Comparison of ENCODE assay signal across 8 mouse cellular contexts in genomic region chr14:101787903-101788302, GRCm38 (mm10). TPM values are rescaled to one million over a fixed set of nuclear protein-coding genes. Genes with fewer than 3 reads are reported as not detected.
DNase-seq lines count a peak whose midpoint lies in the region; ATAC-seq and TF ChIP-seq lines count a peak whose summit lies in the region.

No protein-coding gene starts in this region.

- H3K4me1 ChIP-seq in hindbrain, embryonic 16.5 days (ENCODE audit: control insufficient read depth, insufficient read depth, low read depth, low read length) = no peaks in the 10 kb centered on the region
- H3K4me1 ChIP-seq in hindbrain, embryonic 12.5 days = no peaks in the 10 kb centered on the region
- no peaks in the 10 kb centered on the region for H3K4me1 ChIP-seq in cerebellum, adult 2 months (ENCODE audit: control insufficient read depth, insufficient read depth, low read length)
- H3K4me1 ChIP-seq in lung, postnatal 0 days (ENCODE audit: insufficient read depth, low read depth, low read length) = no peaks in the 10 kb centered on the region

- DNase-seq in cerebellum, adult 2 months = peak; percentile 18 to 43
- peak; percentile 39 to 56 for DNase-seq in heart, adult 9 months (ENCODE audit: low spot score in 2 of 2)
- DNase-seq in lung, postnatal 0 days (ENCODE audit: low spot score) = peak; percentile 60
- DNase-seq in retina, postnatal 1 day = no peak
- no peak for DNase-seq in layer of hippocampus, adult 18-20 months (ENCODE audit: low spot score in 2 of 2)

- TF ChIP-seq EP300 in lung, postnatal 0 days (IDR thresholded peaks at IDR 0.05) = no peak

- ATAC-seq in hindbrain, embryonic 16.5 days = peak; percentile 60
- ATAC-seq in hindbrain, embryonic 12.5 days (ENCODE audit: low FRiP score) = no peak
- peak; percentile 80 for ATAC-seq in lung, postnatal 0 days
- ATAC-seq in frontal cortex, adult (ENCODE audit: low TSS enrichment) = no peak

- no peak for TF ChIP-seq CTCF in cerebellum, adult 2 months (IDR thresholded peaks at IDR 0.05; ENCODE audit: borderline replicate concordance, insufficient read depth, low read depth, low read length)
- TF ChIP-seq CTCF in lung, postnatal 0 days (IDR thresholded peaks at IDR 0.05) = no peak

- no peaks in the 10 kb centered on the region for H3K36me3 ChIP-seq in hindbrain, embryonic 16.5 days (ENCODE audit: control insufficient read depth, insufficient read depth, low read length)
- H3K36me3 ChIP-seq in hindbrain, embryonic 12.5 days = no peaks in the 10 kb centered on the region
- no peaks in the 10 kb centered on the region for H3K36me3 ChIP-seq in lung, postnatal 0 days (ENCODE audit: insufficient read depth, low read length)

- no peak overlapping the region for H3K27ac ChIP-seq in hindbrain, embryonic 16.5 days (ENCODE audit: low read depth, low read length)
- no peak overlapping the region for H3K27ac ChIP-seq in hindbrain, embryonic 12.5 days
- no peak overlapping the region for H3K27ac ChIP-seq in cerebellum, adult 2 months (ENCODE audit: insufficient read depth, low read length)
- peak overlapping the region; percentile 58 for H3K27ac ChIP-seq in lung, postnatal 0 days (ENCODE audit: low read length)

- H3K4me2 ChIP-seq in hindbrain, embryonic 16.5 days (ENCODE audit: low read length) = no peak overlapping the region
- no peak overlapping the region for H3K4me2 ChIP-seq in hindbrain, embryonic 12.5 days (replicated peaks)
- H3K4me2 ChIP-seq in lung, postnatal 0 days (replicated peaks; ENCODE audit: low read depth, low read length) = no peak overlapping the region

- H3K9ac ChIP-seq in hindbrain, embryonic 16.5 days (ENCODE audit: low read depth, low read length) = no peak overlapping the region
- H3K9ac ChIP-seq in hindbrain, embryonic 12.5 days = no peak overlapping the region
- no peak overlapping the region for H3K9ac ChIP-seq in lung, postnatal 0 days (replicated peaks; ENCODE audit: low read depth)

- no peak for TF ChIP-seq POLR2A in cerebellum, adult 2 months (IDR thresholded peaks at IDR 0.05; ENCODE audit: borderline replicate concordance, insufficient read depth, low read length)

- WGBS in hindbrain, embryonic 16.5 days = 58% methylated on average over 5 of the region's 5 CpGs
- WGBS in hindbrain, embryonic 12.5 days = 78% methylated on average over 5 of the region's 5 CpGs
- 11% methylated on average over 5 of the region's 5 CpGs for WGBS in cerebellum, adult 2 months
- 43% methylated on average over 5 of the region's 5 CpGs for WGBS in lung, postnatal 0 days

- no peaks in the 10 kb centered on the region for H3K9me3 ChIP-seq in hindbrain, embryonic 16.5 days (ENCODE audit: control insufficient read depth, low read length)
- no peaks in the 10 kb centered on the region for H3K9me3 ChIP-seq in hindbrain, embryonic 12.5 days (replicated peaks)
- H3K9me3 ChIP-seq in lung, postnatal 0 days (ENCODE audit: low read length) = no peaks in the 10 kb centered on the region

- H3K4me3 ChIP-seq in hindbrain, embryonic 16.5 days (ENCODE audit: low read length) = no peak overlapping the region
- no peak overlapping the region for H3K4me3 ChIP-seq in hindbrain, embryonic 12.5 days
- H3K4me3 ChIP-seq in cerebellum, adult 2 months (replicated peaks; ENCODE audit: insufficient read depth, low read depth, low read length) = no peak overlapping the region
- H3K4me3 ChIP-seq in lung, postnatal 0 days (ENCODE audit: low read depth, low read length) = no peak overlapping the region

- H3K27me3 ChIP-seq in hindbrain, embryonic 16.5 days (replicated peaks; ENCODE audit: control insufficient read depth, insufficient read depth, low read length) = no peaks in the 10 kb centered on the region
- no peaks in the 10 kb centered on the region for H3K27me3 ChIP-seq in hindbrain, embryonic 12.5 days
- H3K27me3 ChIP-seq in cerebellum, adult 2 months (ENCODE audit: control insufficient read depth, insufficient read depth, low read length) = no peaks in the 10 kb centered on the region; the same call in 1 of the 2 replicates
- no peaks in the 10 kb centered on the region for H3K27me3 ChIP-seq in lung, postnatal 0 days (replicated peaks; ENCODE audit: insufficient read depth, low read length)

RNA-seq across cellular contexts. Expression of gene Lmo7, which starts 58.1 kb away (rescaled TPM):
- polyA plus RNA-seq in hindbrain, embryonic 16.5 days (2015; fragmentation: Nextera tagmentation; extraction: Ambion mirVana) = 2.3 and 2.5 TPM in 2 replicates
- 4.2 and 4.5 TPM in 2 replicates for polyA plus RNA-seq in hindbrain, embryonic 12.5 days (2016; fragmentation: Nextera tagmentation; extraction: Ambion mirVana)
- polyA plus RNA-seq in cerebellum, adult 2 months (2012; rRNA removed) = 5.8 and 6.8 TPM in 2 replicates
- 125 and 152 TPM in 2 replicates for polyA plus RNA-seq in lung, postnatal 0 days (2015; fragmentation: Nextera tagmentation; extraction: Ambion mirVana)
- total RNA-seq in layer of hippocampus, adult 18-20 months (2021) = 100 to 1,000 TPM; 116 to 132 TPM

RNA-seq across cellular contexts. Expression of gene Gm9922, which starts 58.3 kb away (rescaled TPM):
- polyA plus RNA-seq in hindbrain, embryonic 16.5 days (2015; fragmentation: Nextera tagmentation; extraction: Ambion mirVana) = 0.41 and 0.56 TPM in 2 replicates
- 0.85 and 2.3 TPM in 2 replicates for polyA plus RNA-seq in hindbrain, embryonic 12.5 days (2016; fragmentation: Nextera tagmentation; extraction: Ambion mirVana)
- polyA plus RNA-seq in cerebellum, adult 2 months (2012; rRNA removed) = 0.36 TPM in 1 of 2 replicates, not detected in the other
- 1.9 and 2.1 TPM in 2 replicates for polyA plus RNA-seq in lung, postnatal 0 days (2015; fragmentation: Nextera tagmentation; extraction: Ambion mirVana)
- total RNA-seq in layer of hippocampus, adult 18-20 months (2021) = not detected

Comparison
In these comparisons a context has a peak if more than half of its experiments do, and no peak if none do; other contexts are left out.
1. ATAC-seq: peak in hindbrain, embryonic 16.5 days (single experiment) and lung, postnatal 0 days (single experiment); none in hindbrain, embryonic 12.5 days (single experiment) and frontal cortex, adult (single experiment).
2. DNase-seq: peak in cerebellum, adult 2 months (2 of 2), heart, adult 9 months (2 of 2) and lung, postnatal 0 days (single experiment); none in retina, postnatal 1 day (single experiment) and layer of hippocampus, adult 18-20 months (0 of 2).
3. RNA of gene Lmo7, which starts 58.1 kb away (polyA plus RNA-seq): 125 to 152 TPM in lung, postnatal 0 days; 5.8 to 6.8 TPM in cerebellum, adult 2 months, 4.2 to 4.5 TPM in hindbrain, embryonic 12.5 days and 2.3 to 2.5 TPM in hindbrain, embryonic 16.5 days; every median in the first group is over 10 times any median in the second.